21 mouse cellular contexts compared by ENCODE assay signal in genomic region chr14:54485899-54486298, GRCm38 (mm10).
"Had no signal": no experiment of that assay in that cellular context is flagged by ENCODE, and none has a peak within 500 bp of the region (broad histone marks: within the 10 kb centered on the region; RNA-seq: fewer than 3 reads in every experiment).

No protein-coding gene starts in this region.

- H3K27ac ChIP-seq: midbrain, embryonic 10.5 days; midbrain, embryonic 12.5 days; neural tube, embryonic 13.5 days; neural tube, embryonic 15.5 days; stomach, embryonic 15.5 days; stomach, postnatal 0 days had no signal

- ATAC-seq: midbrain, embryonic 16.5 days had no signal

- H3K36me3 ChIP-seq: midbrain, embryonic 10.5 days; midbrain, embryonic 12.5 days; neural tube, embryonic 13.5 days; neural tube, embryonic 15.5 days; stomach, embryonic 15.5 days had no signal

- H3K9ac ChIP-seq: lung, embryonic 14.5 days; midbrain, embryonic 12.5 days; neural tube, embryonic 13.5 days; neural tube, embryonic 15.5 days; stomach, embryonic 15.5 days had no signal

- H3K4me2 ChIP-seq: lung, embryonic 14.5 days; midbrain, embryonic 12.5 days; neural tube, embryonic 13.5 days; neural tube, embryonic 15.5 days; stomach, embryonic 15.5 days had no signal

- H3K4me3 ChIP-seq: megakaryocyte, embryonic 14.5 days; midbrain, embryonic 10.5 days; midbrain, embryonic 12.5 days; myocyte; neural tube, embryonic 13.5 days; neural tube, embryonic 15.5 days; stomach, embryonic 15.5 days had no signal

- DNase-seq: lung, adult 18-20 months; lung, embryonic 14.5 days; lung, postnatal 10 days; lung, postnatal 4 days; midbrain, embryonic 14.5 days; retina, postnatal 1 day; right cerebral cortex, adult 18-20 months; right cerebral cortex, postnatal 25 days; right cerebral cortex, postnatal 4 days; thymus, adult 2 months; thymus, postnatal 25 days; thymus, postnatal 4 days had no signal

- H3K9me3 ChIP-seq: midbrain, embryonic 10.5 days; midbrain, embryonic 12.5 days; neural tube, embryonic 13.5 days; neural tube, embryonic 15.5 days; stomach, embryonic 15.5 days had no signal

- H3K27me3 ChIP-seq: midbrain, embryonic 12.5 days; neural tube, embryonic 15.5 days had no signal

- H3K4me1 ChIP-seq: midbrain, embryonic 12.5 days; neural tube, embryonic 15.5 days; stomach, embryonic 15.5 days had no signal
